Mouse (Mus musculus): ENCODE results near the gene Slc44a5. TPM values are rescaled to one million over a fixed set of nuclear protein-coding genes. Genes with fewer than 3 reads are reported as not detected.

Slc44a5 gene
- polyA plus RNA-seq, 1 experiment from 2014 or later = 0.53 TPM

- ATAC-seq (ENCODE audit: low FRiP score, low TSS enrichment) = peak; percentile 99
- Histone ChIP-seq H3K4me1 (replicated peaks; ENCODE audit: control insufficient read depth, insufficient read depth) (no peaks in the 10 kb centered on the region), H3K36me3 (ENCODE audit: control insufficient read depth, insufficient read depth, low read length) (peaks cover 2% of the 10 kb centered on the region; the same call in 1 of the 2 replicates), H3K27me3 (ENCODE audit: control insufficient read depth, insufficient read depth, low read length) (no peaks in the 10 kb centered on the region), H3K9me3 (ENCODE audit: control insufficient read depth, low read length) (no peaks in the 10 kb centered on the region), H3K4me3 (ENCODE audit: low read depth, low read length) (peak within 1 kb of the TSS; percentile 74), H3K9ac (ENCODE audit: low read length) (peak within 1 kb of the TSS; percentile 80), H3K27ac (replicated peaks) (peak within 1 kb of the TSS; percentile 93), H3K4me2 (replicated peaks; ENCODE audit: low read depth) (peak within 1 kb of the TSS; percentile 70)
- DNase-seq (ENCODE audit: low spot score) = peak; percentile 99
- under 1% methylated on average over 41 of the region's 41 CpGs for WGBS
- TF ChIP-seq EP300 (optimal IDR thresholded peaks at IDR 0.05) (no peak), CTCF (IDR thresholded peaks at IDR 0.05; ENCODE audit: low read depth) (peak; percentile 1; the same call in 1 of the 2 replicates)
These were observed 28.8 kb upstream of the Slc44a5 start, which contains the start of gene Acadm for GRCm38 (mm10) chr3:153944335-153944990. TSS of gene Acadm (minus strand) at chr3:153944632.

GRCm38 (mm10) chr3:153947271-153947670 is 26.0 kb upstream of the Slc44a5 start:
- H3K4me1 ChIP-seq (replicated peaks; ENCODE audit: control insufficient read depth, insufficient read depth) = no peaks in the 10 kb centered on the region
- 75% methylated on average over 4 of the region's 4 CpGs for WGBS
- no peak overlapping the region for H3K9ac ChIP-seq (ENCODE audit: low read length)
- H3K36me3 ChIP-seq (ENCODE audit: control insufficient read depth, insufficient read depth, low read length) = no peaks in the 10 kb centered on the region
- H3K4me3 ChIP-seq (ENCODE audit: low read depth, low read length) = no peak overlapping the region
- ATAC-seq (ENCODE audit: low FRiP score, low TSS enrichment) (no peak), DNase-seq (ENCODE audit: low spot score) (no peak)
- TF ChIP-seq EP300 (optimal IDR thresholded peaks at IDR 0.05) = no peak
- TF ChIP-seq CTCF (IDR thresholded peaks at IDR 0.05; ENCODE audit: low read depth) = no peak
- H3K9me3 ChIP-seq (ENCODE audit: control insufficient read depth, low read length) = no peaks in the 10 kb centered on the region
- no peaks in the 10 kb centered on the region for H3K27me3 ChIP-seq (ENCODE audit: control insufficient read depth, insufficient read depth, low read length)
- H3K27ac ChIP-seq (replicated peaks) = no peak overlapping the region
- H3K4me2 ChIP-seq (replicated peaks; ENCODE audit: low read depth) = no peak overlapping the region

- Histone ChIP-seq H3K36me3 (ENCODE audit: control insufficient read depth, insufficient read depth, low read length) (no peaks in the 10 kb centered on the region), H3K9me3 (ENCODE audit: control insufficient read depth, low read length) (no peaks in the 10 kb centered on the region), H3K4me3 (ENCODE audit: low read depth, low read length) (no peak overlapping the region), H3K9ac (ENCODE audit: low read length) (no peak overlapping the region), H3K4me2 (replicated peaks; ENCODE audit: low read depth) (no peak overlapping the region), H3K27ac (replicated peaks) (no peak overlapping the region), H3K27me3 (ENCODE audit: control insufficient read depth, insufficient read depth, low read length) (no peaks in the 10 kb centered on the region), H3K4me1 (replicated peaks; ENCODE audit: control insufficient read depth, insufficient read depth) (no peaks in the 10 kb centered on the region)
- ATAC-seq (ENCODE audit: low FRiP score, low TSS enrichment) = no peak
- no peak for TF ChIP-seq CTCF (IDR thresholded peaks at IDR 0.05; ENCODE audit: low read depth)
- TF ChIP-seq EP300 (optimal IDR thresholded peaks at IDR 0.05) = no peak
- DNase-seq (ENCODE audit: low spot score) = no peak
- 54% methylated on average over 2 of the region's 2 CpGs for WGBS
These were observed 25.1 kb upstream of the Slc44a5 start for GRCm38 (mm10) chr3:153948176-153948575.

- no peak overlapping the region for H3K4me2 ChIP-seq (replicated peaks; ENCODE audit: low read depth)
- WGBS = 79% methylated on average over 5 of the region's 5 CpGs
- no peaks in the 10 kb centered on the region for H3K9me3 ChIP-seq (ENCODE audit: control insufficient read depth, low read length)
- H3K27me3 ChIP-seq (ENCODE audit: control insufficient read depth, insufficient read depth, low read length) = no peaks in the 10 kb centered on the region
- DNase-seq (ENCODE audit: low spot score) = no peak
- no peaks in the 10 kb centered on the region for H3K4me1 ChIP-seq (replicated peaks; ENCODE audit: control insufficient read depth, insufficient read depth)
- no peak overlapping the region for H3K4me3 ChIP-seq (ENCODE audit: low read depth, low read length)
- no peaks in the 10 kb centered on the region for H3K36me3 ChIP-seq (ENCODE audit: control insufficient read depth, insufficient read depth, low read length)
- TF ChIP-seq EP300 (optimal IDR thresholded peaks at IDR 0.05) = no peak
- TF ChIP-seq CTCF (IDR thresholded peaks at IDR 0.05; ENCODE audit: low read depth) = no peak
- no peak overlapping the region for H3K27ac ChIP-seq (replicated peaks)
- ATAC-seq (ENCODE audit: low FRiP score, low TSS enrichment) = no peak
- no peak overlapping the region for H3K9ac ChIP-seq (ENCODE audit: low read length)
These were observed 15.3 kb upstream of the Slc44a5 start for GRCm38 (mm10) chr3:153957916-153958315.

GRCm38 (mm10) chr3:153959035-153959730 is 14.1 kb upstream of the Slc44a5 start:
- peak; percentile 96 for TF ChIP-seq CTCF (IDR thresholded peaks at IDR 0.05; ENCODE audit: low read depth)
- TF ChIP-seq EP300 (optimal IDR thresholded peaks at IDR 0.05) = no peak
- peak; percentile 51; the same call in 1 of the 2 replicates for ATAC-seq (ENCODE audit: low FRiP score, low TSS enrichment)
- Histone ChIP-seq H3K9me3 (ENCODE audit: control insufficient read depth, low read length) (no peaks in the 10 kb centered on the region), H3K36me3 (ENCODE audit: control insufficient read depth, insufficient read depth, low read length) (no peaks in the 10 kb centered on the region), H3K4me3 (ENCODE audit: low read depth, low read length) (no peak overlapping the region), H3K4me2 (replicated peaks; ENCODE audit: low read depth) (no peak overlapping the region), H3K27ac (replicated peaks) (no peak overlapping the region), H3K9ac (ENCODE audit: low read length) (no peak overlapping the region), H3K4me1 (replicated peaks; ENCODE audit: control insufficient read depth, insufficient read depth) (no peaks in the 10 kb centered on the region), H3K27me3 (ENCODE audit: control insufficient read depth, insufficient read depth, low read length) (no peaks in the 10 kb centered on the region)
- no peak for DNase-seq (ENCODE audit: low spot score)
- 97% methylated on average over 1 of the region's 1 CpGs for WGBS

- 67% methylated on average over 9 of the region's 9 CpGs for WGBS
- no peak for TF ChIP-seq CTCF (IDR thresholded peaks at IDR 0.05; ENCODE audit: low read depth)
- no peak for TF ChIP-seq EP300 (optimal IDR thresholded peaks at IDR 0.05)
These were observed 13.5 kb upstream of the Slc44a5 start for GRCm38 (mm10) chr3:153959731-153960207.

More at GRCm38 (mm10) chr3:153959731-153960207, 13.5 kb upstream of the Slc44a5 start:
- H3K4me2 ChIP-seq (replicated peaks; ENCODE audit: low read depth) = no peak overlapping the region
- no peaks in the 10 kb centered on the region for H3K27me3 ChIP-seq (ENCODE audit: control insufficient read depth, insufficient read depth, low read length)
- no peak for DNase-seq (ENCODE audit: low spot score)
- no peaks in the 10 kb centered on the region for H3K4me1 ChIP-seq (replicated peaks; ENCODE audit: control insufficient read depth, insufficient read depth)
- H3K9ac ChIP-seq (ENCODE audit: low read length) = no peak overlapping the region
- no peak overlapping the region for H3K27ac ChIP-seq (replicated peaks)
- no peak for ATAC-seq (ENCODE audit: low FRiP score, low TSS enrichment)
- H3K9me3 ChIP-seq (ENCODE audit: control insufficient read depth, low read length) = no peaks in the 10 kb centered on the region
- no peaks in the 10 kb centered on the region for H3K36me3 ChIP-seq (ENCODE audit: control insufficient read depth, insufficient read depth, low read length)
- H3K4me3 ChIP-seq (ENCODE audit: low read depth, low read length) = no peak overlapping the region
